Mouse (Mus musculus) kidney, embryonic 15.5 days (tissue): ENCODE data around the gene Zfp69. TPM values are rescaled to one million over a fixed set of nuclear protein-coding genes. Genes with fewer than 3 reads are reported as not detected.

Experiments
- ATAC-seq: fragments of 200-750 bp; cut with Nextera tagmentation; replicated peaks from 2 replicates; pipeline ENCODE4 v1.8.0; 2017; ENCODE audit warnings: moderate TSS enrichment; ENCODE audit not compliant: low FRiP score
- H3K27ac ChIP-seq: fragments of 300-500 bp; sonication (generic); 2 replicates; pipeline ENCODE4 v1.5.1; 2015; ENCODE audit warnings: mild to moderate bottlenecking, inconsistent platforms
- H3K27me3 ChIP-seq: fragments of 300-500 bp; sonication (generic); 2 replicates; pipeline ENCODE4 v1.6.1; 2015; ENCODE audit warnings: inconsistent platforms
- H3K36me3 ChIP-seq: fragments of 300-500 bp; sonication (generic); 2 replicates; pipeline ENCODE4 v1.6.1; 2015; ENCODE audit warnings: inconsistent platforms
- H3K4me1 ChIP-seq: fragments of 300-500 bp; sonication (generic); 2 replicates; pipeline ENCODE4 v1.6.1; 2015; ENCODE audit warnings: inconsistent platforms
- H3K4me2 ChIP-seq: fragments of 300-500 bp; sonication (generic); 2 replicates; pipeline ENCODE4 v1.6.1; 2015; ENCODE audit warnings: moderate library complexity, mild to moderate bottlenecking, inconsistent platforms
- H3K4me3 ChIP-seq: fragments of 300-500 bp; sonication (generic); replicated peaks from 2 replicates; pipeline ENCODE4 v1.5.1; 2015; ENCODE audit warnings: mild to moderate bottlenecking, inconsistent platforms
- H3K9ac ChIP-seq: fragments of 300-500 bp; sonication (generic); 2 replicates; pipeline ENCODE4 v1.6.1; 2015; ENCODE audit warnings: mild to moderate bottlenecking, inconsistent platforms
- H3K9me3 ChIP-seq: fragments of 300-500 bp; sonication (generic); replicated peaks from 2 replicates; pipeline ENCODE4 v1.6.1; 2016; ENCODE audit warnings: inconsistent platforms
- WGBS: fragments of 180-500 bp; shearing (Covaris S2); methylation state at CpG from one replicate; pipeline ENCODE4 v1.1.7; 2015; ENCODE audit warnings: mixed read lengths; 5-methylcytosine and 5-hydroxymethylcytosine counted together
- polyA plus RNA-seq: library from polyadenylated mRNA; unstranded; fragments of >200 nt; fragmentation: Nextera tagmentation; extraction: Ambion mirVana; gene quantifications from 2 replicates; pipeline ENCODE4 v1.2.1, GENCODE M21; 2015

The Zfp69 gene
- polyA plus RNA-seq, 1 experiment from 2014 or later = 11.1 TPM

GRCm38 (mm10) chr4:120893656-120894401, 57.7 kb downstream of the Zfp69 start:
- no peak overlapping the region for H3K27ac ChIP-seq
- H3K9me3 ChIP-seq = no peaks in the 10 kb centered on the region
- peaks cover 17% of the 10 kb centered on the region for H3K4me1 ChIP-seq
- no peak overlapping the region for H3K4me3 ChIP-seq
- no peak overlapping the region for H3K9ac ChIP-seq
- ATAC-seq = peak; percentile 31; the same call in 1 of the 2 replicates
- no peak overlapping the region for H3K4me2 ChIP-seq
- no peaks in the 10 kb centered on the region for H3K36me3 ChIP-seq
- H3K27me3 ChIP-seq = no peaks in the 10 kb centered on the region
- 37% methylated on average over 11 of the region's 11 CpGs for WGBS

DNA sequence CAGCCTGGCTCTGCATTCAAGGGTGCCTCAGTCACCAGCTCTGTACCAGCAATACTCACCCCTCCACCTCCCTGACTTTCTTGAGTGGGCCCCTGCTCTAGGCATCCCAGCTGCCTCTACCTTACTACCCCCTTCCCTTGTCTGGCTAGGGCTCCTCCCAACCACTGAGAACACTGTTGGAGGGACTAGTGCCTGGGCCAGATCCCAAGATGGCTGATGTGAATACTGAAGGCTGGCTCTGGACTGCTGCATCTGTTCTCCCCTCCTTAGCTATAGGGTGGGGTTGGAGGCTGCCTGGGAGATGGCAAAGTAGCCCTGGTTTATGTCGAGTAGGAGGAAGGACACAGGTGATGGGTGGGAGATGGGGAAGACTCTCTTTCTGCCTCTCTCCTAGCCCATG, 59.0 kb downstream of the Zfp69 start:
- H3K9ac ChIP-seq = no peak overlapping the region
- H3K36me3 ChIP-seq = no peaks in the 10 kb centered on the region
- H3K27me3 ChIP-seq = no peaks in the 10 kb centered on the region
- ATAC-seq = no peak
- H3K4me1 ChIP-seq = peaks cover 17% of the 10 kb centered on the region
- no peak overlapping the region for H3K4me3 ChIP-seq
- H3K27ac ChIP-seq = no peak overlapping the region
- no peaks in the 10 kb centered on the region for H3K9me3 ChIP-seq
- no peak overlapping the region for H3K4me2 ChIP-seq
- WGBS = 73% methylated on average over 1 of the region's 1 CpGs

DNA sequence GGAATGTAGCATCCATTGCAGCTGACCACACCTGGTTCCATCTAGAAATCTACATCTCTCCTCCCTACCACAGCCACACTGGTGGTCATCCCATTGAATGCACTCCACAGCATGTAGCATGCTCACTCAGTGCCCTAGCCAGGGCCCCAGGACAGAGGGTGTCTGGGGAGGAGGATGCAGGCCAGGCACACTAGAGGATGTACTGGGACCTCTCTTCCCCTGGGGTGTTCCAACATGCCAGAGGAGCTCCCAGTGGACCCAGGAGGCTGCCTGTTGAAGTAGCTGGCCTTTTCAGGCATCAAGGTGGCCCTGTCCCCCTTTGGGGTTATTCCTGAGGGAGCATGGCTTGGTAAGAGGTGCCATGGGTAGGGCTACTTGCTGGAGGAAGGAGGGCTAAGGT, 59.5 kb downstream of the Zfp69 start:
- H3K9me3 ChIP-seq = no peaks in the 10 kb centered on the region
- no peak overlapping the region for H3K4me3 ChIP-seq
- no peaks in the 10 kb centered on the region for H3K27me3 ChIP-seq
- no peak overlapping the region for H3K4me2 ChIP-seq
- no peak overlapping the region for H3K27ac ChIP-seq
- no peak for ATAC-seq
- H3K9ac ChIP-seq = no peak overlapping the region
- H3K36me3 ChIP-seq = no peaks in the 10 kb centered on the region
- peaks cover 17% of the 10 kb centered on the region for H3K4me1 ChIP-seq

GRCm38 (mm10) chr4:120890754-120891440, 60.6 kb downstream of the Zfp69 start:
- no peaks in the 10 kb centered on the region for H3K27me3 ChIP-seq
- H3K4me3 ChIP-seq = no peak overlapping the region
- H3K9me3 ChIP-seq = no peaks in the 10 kb centered on the region
- no peak for ATAC-seq
- peaks cover 19% of the 10 kb centered on the region for H3K4me1 ChIP-seq
- H3K9ac ChIP-seq = no peak overlapping the region
- H3K4me2 ChIP-seq = no peak overlapping the region
- H3K27ac ChIP-seq = no peak overlapping the region
- 65% methylated on average over 11 of the region's 11 CpGs for WGBS
- no peaks in the 10 kb centered on the region for H3K36me3 ChIP-seq

DNA sequence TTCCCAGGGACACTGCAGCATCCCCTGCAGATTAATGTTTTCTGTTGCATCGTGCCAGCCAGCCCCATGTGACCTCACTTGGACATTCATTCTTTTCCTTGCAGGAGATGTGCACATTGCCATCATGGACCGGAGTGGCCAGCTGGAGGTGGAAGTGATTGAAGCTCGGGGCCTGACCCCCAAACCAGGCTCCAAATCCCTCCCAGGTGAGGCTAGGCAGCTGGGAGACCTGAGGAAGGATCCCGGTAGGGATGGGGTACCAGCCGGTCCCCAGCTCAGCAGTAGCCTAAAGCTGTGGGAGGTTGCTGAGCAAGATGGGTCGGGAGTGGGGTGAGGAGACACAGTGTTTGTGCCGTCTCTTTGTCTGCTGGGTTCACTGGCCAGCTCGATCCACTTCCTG, 62.6 kb downstream of the Zfp69 start:
- H3K27me3 ChIP-seq = no peaks in the 10 kb centered on the region
- 63% methylated on average over 8 of the region's 8 CpGs for WGBS
- peaks cover 19% of the 10 kb centered on the region for H3K4me1 ChIP-seq
- no peak for ATAC-seq
- H3K4me3 ChIP-seq = no peak overlapping the region
- H3K4me2 ChIP-seq = no peak overlapping the region
- H3K36me3 ChIP-seq = no peaks in the 10 kb centered on the region
- no peak overlapping the region for H3K9ac ChIP-seq
- H3K27ac ChIP-seq = no peak overlapping the region
- no peaks in the 10 kb centered on the region for H3K9me3 ChIP-seq

GRCm38 (mm10) chr4:120887381-120888112, 64.0 kb downstream of the Zfp69 start:
- no peaks in the 10 kb centered on the region for H3K27me3 ChIP-seq
- H3K4me1 ChIP-seq = peaks cover 10% of the 10 kb centered on the region
- no peak overlapping the region for H3K4me2 ChIP-seq
- no peak overlapping the region for H3K27ac ChIP-seq
- H3K9ac ChIP-seq = no peak overlapping the region
- no peaks in the 10 kb centered on the region for H3K36me3 ChIP-seq
- ATAC-seq = no peak
- 34% methylated on average over 8 of the region's 8 CpGs for WGBS
- H3K9me3 ChIP-seq = no peaks in the 10 kb centered on the region
- H3K4me3 ChIP-seq = no peak overlapping the region

DNA sequence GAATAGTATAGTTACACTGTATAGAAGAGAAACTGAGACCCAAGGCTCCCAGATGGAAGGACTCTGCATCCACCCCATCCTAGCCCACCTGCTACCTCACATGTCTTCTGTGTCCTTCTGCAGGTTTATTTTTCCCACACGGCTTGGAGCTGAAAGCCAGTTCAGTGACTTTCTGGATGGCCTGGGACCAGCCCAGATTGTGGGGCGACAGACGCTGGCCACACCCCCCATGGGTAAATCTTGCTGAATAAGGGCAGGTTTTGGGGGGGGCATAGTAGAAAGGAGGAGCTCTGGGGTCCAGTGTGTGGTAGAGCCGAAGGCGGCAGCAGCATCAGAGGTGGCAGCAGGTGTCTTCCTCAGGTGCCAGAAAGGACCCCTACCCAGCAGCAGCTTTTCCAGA, 64.7 kb downstream of the Zfp69 start:
- Histone ChIP-seq H3K36me3 (no peaks in the 10 kb centered on the region), H3K9me3 (no peaks in the 10 kb centered on the region), H3K27me3 (no peaks in the 10 kb centered on the region), H3K4me2 (no peak overlapping the region), H3K27ac (no peak overlapping the region), H3K4me1 (peaks cover 12% of the 10 kb centered on the region), H3K4me3 (no peak overlapping the region), H3K9ac (no peak overlapping the region)
- WGBS = 81% methylated on average over 5 of the region's 5 CpGs
- no peak for ATAC-seq

GRCm38 (mm10) chr4:120886131-120886530, 65.4 kb downstream of the Zfp69 start:
- Histone ChIP-seq H3K36me3 (no peaks in the 10 kb centered on the region), H3K4me1 (peaks cover 12% of the 10 kb centered on the region), H3K27me3 (no peaks in the 10 kb centered on the region), H3K4me3 (no peak overlapping the region), H3K27ac (no peak overlapping the region), H3K4me2 (no peak overlapping the region), H3K9ac (no peak overlapping the region), H3K9me3 (no peaks in the 10 kb centered on the region)
- ATAC-seq = no peak
- 47% methylated on average over 4 of the region's 4 CpGs for WGBS

GRCm38 (mm10) chr4:120885208-120886120, 66.0 kb downstream of the Zfp69 start:
- Histone ChIP-seq H3K9ac (no peak overlapping the region), H3K4me3 (no peak overlapping the region), H3K36me3 (no peaks in the 10 kb centered on the region), H3K27me3 (no peaks in the 10 kb centered on the region), H3K27ac (no peak overlapping the region), H3K4me2 (no peak overlapping the region), H3K4me1 (peaks cover 12% of the 10 kb centered on the region), H3K9me3 (no peaks in the 10 kb centered on the region)
- no peak for ATAC-seq
- WGBS = 48% methylated on average over 13 of the region's 13 CpGs

- no peaks in the 10 kb centered on the region for H3K36me3 ChIP-seq
- H3K4me1 ChIP-seq = peaks cover 8% of the 10 kb centered on the region
- H3K4me3 ChIP-seq = no peak overlapping the region
- H3K9me3 ChIP-seq = no peaks in the 10 kb centered on the region
- no peak overlapping the region for H3K4me2 ChIP-seq
- H3K27me3 ChIP-seq = no peaks in the 10 kb centered on the region
- H3K27ac ChIP-seq = no peak overlapping the region
- WGBS = 49% methylated on average over 5 of the region's 5 CpGs
- ATAC-seq = no peak
- H3K9ac ChIP-seq = no peak overlapping the region
Measured at GRCm38 (mm10) chr4:120882002-120882625, 69.4 kb downstream of the Zfp69 start.

GRCm38 (mm10) chr4:120880731-120881432, 70.6 kb downstream of the Zfp69 start:
- Histone ChIP-seq H3K36me3 (no peaks in the 10 kb centered on the region), H3K9me3 (no peaks in the 10 kb centered on the region), H3K27ac (no peak overlapping the region), H3K27me3 (no peaks in the 10 kb centered on the region), H3K4me2 (no peak overlapping the region), H3K9ac (no peak overlapping the region), H3K4me3 (no peak overlapping the region), H3K4me1 (peaks cover 7% of the 10 kb centered on the region)
- ATAC-seq = no peak
- WGBS = 50% methylated on average over 6 of the region's 6 CpGs
